Mouse (Mus musculus) lung, adult 2 months (tissue): ENCODE results near the gene Rassf3. TPM values are rescaled to one million over a fixed set of nuclear protein-coding genes. Genes with fewer than 3 reads are reported as not detected.
A peak's percentile ranks its signal among the peaks of the same experiment; 100 is the strongest.

Source experiments
- DNase-seq: peaks from one replicate; pipeline ENCODE4 v3.0.0; 2022
- H3K4me1 ChIP-seq: fragments of 200-500 bp; 2 replicates; pipeline ENCODE4 v1.6.1; 2011; ENCODE audit warnings: low read length; ENCODE audit not compliant: control insufficient read depth, insufficient read depth
- H3K4me3 ChIP-seq: fragments of 200-500 bp; replicated peaks from 2 replicates; pipeline ENCODE3; 2011; ENCODE audit warnings: low read depth, mild to moderate bottlenecking, control low read depth, low read length; ENCODE audit errors: extremely low read depth
- CTCF ChIP-seq: fragments of 200-500 bp; IDR thresholded peaks from 2 replicates; pipeline ENCODE4 v1.5.1; 2011; ENCODE audit warnings: mild to moderate bottlenecking, low read length, control low read depth; ENCODE audit not compliant: insufficient read depth
- POLR2A ChIP-seq: fragments of 200-500 bp; IDR thresholded peaks from 2 replicates; pipeline ENCODE4 v1.6.1; 2011; ENCODE audit warnings: low read depth, mild to moderate bottlenecking, control low read depth, low read length, borderline replicate concordance; ENCODE audit errors: extremely low read depth
- WGBS: fragments of 180-500 bp; shearing (Covaris S2); methylation state at CpG from one replicate; pipeline ENCODE4 v1.1.7; 2018; 5-methylcytosine and 5-hydroxymethylcytosine counted together
- polyA plus RNA-seq: library from polyadenylated mRNA; depleted of rRNA; stranded (reverse); fragments of >200 nt; gene quantifications from 2 replicates; pipeline ENCODE4 v1.2.3, GENCODE M21; 2012; rRNA removed

Gene Rassf3
- polyA plus RNA-seq, result 66.7 and 97.0 TPM in 2 replicates

- TF ChIP-seq CTCF (peak; percentile 48), POLR2A (peak; percentile 83; the same call in 1 of the 2 replicates)
- Histone ChIP-seq H3K4me1 (peaks cover 16% of the 10 kb centered on the region), H3K4me3 (peak within 1 kb of the TSS; percentile 79)
- DNase-seq, result peak; percentile 93
- WGBS, result under 1% methylated on average over 59 of the region's 62 CpGs
Observed at GRCm38 (mm10) chr10:121476190-121476967, at the start of gene Rassf3. TSS of gene Rassf3 (minus strand) at chr10:121476347.

- Histone ChIP-seq H3K4me1 (no peaks in the 10 kb centered on the region), H3K4me3 (no peak overlapping the region)
- 36% methylated on average over 12 of the region's 12 CpGs for WGBS
- no peak for DNase-seq
- no peak for TF ChIP-seq CTCF
- no peak for TF ChIP-seq POLR2A
Observed at GRCm38 (mm10) chr10:121520923-121521585, 44.9 kb upstream of the Rassf3 start.

- TF ChIP-seq POLR2A (no peak), CTCF (no peak)
- 53% methylated on average over 2 of the region's 2 CpGs for WGBS
- Histone ChIP-seq H3K4me3 (no peak overlapping the region), H3K4me1 (no peaks in the 10 kb centered on the region)
- no peak for DNase-seq
Observed at GRCm38 (mm10) chr10:121519710-121520109, 43.6 kb upstream of the Rassf3 start.

GRCm38 (mm10) chr10:121516008-121516600 lies 40.0 kb upstream of the Rassf3 start:
- no peak for TF ChIP-seq POLR2A
- peak; percentile 88 for TF ChIP-seq CTCF
- Histone ChIP-seq H3K4me3 (no peak overlapping the region), H3K4me1 (peaks cover 4% of the 10 kb centered on the region; the same call in 1 of the 2 replicates)
- DNase-seq, result peak; percentile 88
- whole genome bisulfite sequencing, result 27% methylated on average over 18 of the region's 18 CpGs

- TF ChIP-seq POLR2A (0 out of 2 replicates have a peak, but pooled peaks have one; percentile 5), CTCF (no peak)
- Histone ChIP-seq H3K4me3 (no peak overlapping the region), H3K4me1 (peaks cover 8% of the 10 kb centered on the region; the same call in 1 of the 2 replicates)
- peak; percentile 52 for DNase-seq
- 40% methylated on average over 24 of the region's 24 CpGs for WGBS
Observed at GRCm38 (mm10) chr10:121509751-121510643, 33.9 kb upstream of the Rassf3 start.

GRCm38 (mm10) chr10:121507755-121508544 lies 31.8 kb upstream of the Rassf3 start:
- TF ChIP-seq POLR2A (no peak), CTCF (no peak)
- H3K4me3 ChIP-seq, result no peak overlapping the region
- 87% methylated on average over 16 of the region's 16 CpGs for WGBS
- peaks cover 4% of the 10 kb centered on the region; the same call in 1 of the 2 replicates for H3K4me1 ChIP-seq
- no peak for DNase-seq

- H3K4me1 ChIP-seq, result 0 out of 2 replicates have a peak, but pooled peaks cover 4% of the 10 kb centered on the region
- TF ChIP-seq CTCF, result no peak
- WGBS, result 46% methylated on average over 29 of the region's 29 CpGs
- DNase-seq, result peak; percentile 68
- H3K4me3 ChIP-seq, result no peak overlapping the region
Observed at GRCm38 (mm10) chr10:121506731-121507583, 30.8 kb upstream of the Rassf3 start.

- H3K4me3 ChIP-seq, result no peak overlapping the region
- WGBS, result 43% methylated on average over 7 of the region's 7 CpGs
Observed at GRCm38 (mm10) chr10:121505929-121506328, 29.8 kb upstream of the Rassf3 start.

More at GRCm38 (mm10) chr10:121505929-121506328, 29.8 kb upstream of the Rassf3 start:
- H3K4me1 ChIP-seq, result 0 out of 2 replicates have a peak, but pooled peaks cover 4% of the 10 kb centered on the region
- no peak for TF ChIP-seq CTCF
- no peak for TF ChIP-seq POLR2A
- DNase-seq, result no peak
